In genomic region chr17:26708993-26709590, GRCm38 (mm10) we compare ENCODE assay signal across 13 mouse cellular contexts. TPM values are rescaled to one million over a fixed set of nuclear protein-coding genes. Genes with fewer than 3 reads are reported as not detected.
DNase-seq lines count a peak whose midpoint lies in the region; ATAC-seq and TF ChIP-seq lines count a peak whose summit lies in the region.
"Had no signal": no experiment of that assay in that cellular context is flagged by ENCODE, and none has a peak within 500 bp of the region (broad histone marks: within the 10 kb centered on the region; RNA-seq: fewer than 3 reads in every experiment).

No protein-coding gene starts in this region.

- no peak for TF ChIP-seq CTCF in G1E (IDR thresholded peaks at IDR 0.05; ENCODE audit: low read depth, low read length)

- peak; percentile 33 for DNase-seq in forebrain, embryonic 14.5 days (ENCODE audit: low spot score)
- no peak for DNase-seq in forebrain, embryonic 10.5 days (ENCODE audit: extremely low spot score, low spot score)
- DNase-seq in left cerebral cortex, adult 18-20 months (ENCODE audit: low spot score in 2 of 2): peak; percentile 42 to 65
- DNase-seq in left cerebral cortex, adult 11 months (ENCODE audit: low spot score): no peak
- no peak for DNase-seq in G1E (ENCODE audit: low spot score)
- peak; percentile 52 for DNase-seq in cerebellum, postnatal 25 days
- DNase-seq: adrenal gland, adult 2 months; embryo, embryonic 11 days; kidney, adult 2 months; lung, adult 18-20 months had no signal

- H3K9ac ChIP-seq in forebrain, embryonic 14.5 days (ENCODE audit: low read length): no peak overlapping the region
- no peak overlapping the region for H3K9ac ChIP-seq in kidney, embryonic 16.5 days (replicated peaks; ENCODE audit: low read length)

- H3K4me3 ChIP-seq in forebrain, embryonic 14.5 days (ENCODE audit: low read depth, low read length): no peak overlapping the region
- no peak overlapping the region for H3K4me3 ChIP-seq in forebrain, embryonic 10.5 days
- H3K4me3 ChIP-seq in G1E (ENCODE audit: low read depth, low read length): peak overlapping the region; percentile 39; the same call in 1 of the 2 replicates
- no peak overlapping the region for H3K4me3 ChIP-seq in kidney, embryonic 16.5 days (ENCODE audit: low read length)
- H3K4me3 ChIP-seq: heart, embryonic 10.5 days had no signal

- no peaks in the 10 kb centered on the region for H3K9me3 ChIP-seq in forebrain, embryonic 14.5 days (replicated peaks; ENCODE audit: control insufficient read depth, low read length)
- no peaks in the 10 kb centered on the region for H3K9me3 ChIP-seq in forebrain, embryonic 10.5 days
- H3K9me3 ChIP-seq in G1E (replicated peaks): peaks cover 3% of the 10 kb centered on the region
- no peaks in the 10 kb centered on the region for H3K9me3 ChIP-seq in kidney, embryonic 16.5 days (ENCODE audit: low read length)
- H3K9me3 ChIP-seq: heart, embryonic 10.5 days had no signal

- no peak overlapping the region for H3K4me2 ChIP-seq in forebrain, embryonic 14.5 days (ENCODE audit: low read length)
- H3K4me2 ChIP-seq in kidney, embryonic 16.5 days (replicated peaks; ENCODE audit: low read depth, low read length): no peak overlapping the region

- H3K27me3 ChIP-seq in forebrain, embryonic 14.5 days (replicated peaks; ENCODE audit: control insufficient read depth, insufficient read depth, low read length): no peaks in the 10 kb centered on the region
- no peaks in the 10 kb centered on the region for H3K27me3 ChIP-seq in forebrain, embryonic 10.5 days (ENCODE audit: poor library complexity, severe bottlenecking)
- no peaks in the 10 kb centered on the region for H3K27me3 ChIP-seq in G1E (ENCODE audit: insufficient read depth, low read length)
- no peaks in the 10 kb centered on the region for H3K27me3 ChIP-seq in kidney, embryonic 16.5 days (ENCODE audit: insufficient read depth, low read length)

- H3K36me3 ChIP-seq in forebrain, embryonic 14.5 days (ENCODE audit: control insufficient read depth, insufficient read depth, low read length): no peaks in the 10 kb centered on the region
- H3K36me3 ChIP-seq in forebrain, embryonic 10.5 days (replicated peaks): no peaks in the 10 kb centered on the region
- peaks cover 2% of the 10 kb centered on the region for H3K36me3 ChIP-seq in G1E (replicated peaks)
- H3K36me3 ChIP-seq in kidney, embryonic 16.5 days (ENCODE audit: insufficient read depth, low read length): no peaks in the 10 kb centered on the region

- no peaks in the 10 kb centered on the region; the same call in 1 of the 2 replicates for H3K4me1 ChIP-seq in forebrain, embryonic 14.5 days (ENCODE audit: control insufficient read depth, insufficient read depth, low read length)
- H3K4me1 ChIP-seq in forebrain, embryonic 10.5 days: no peaks in the 10 kb centered on the region
- H3K4me1 ChIP-seq in G1E (ENCODE audit: insufficient read depth, low read depth, low read length): peaks cover 67% of the 10 kb centered on the region
- H3K4me1 ChIP-seq in kidney, embryonic 16.5 days (ENCODE audit: insufficient read depth, low read length): no peaks in the 10 kb centered on the region

- no peak for ATAC-seq in forebrain, embryonic 14.5 days
- no peak for ATAC-seq in G1E (ENCODE audit: extremely low read depth, insufficient number of reproducible peaks, low FRiP score, poor library complexity, severe bottlenecking)
- no peak for ATAC-seq in megakaryocyte progenitor cell, adult 5-6 weeks (replicated peaks; ENCODE audit: poor library complexity)
- no peak for ATAC-seq in kidney, embryonic 16.5 days (ENCODE audit: low FRiP score, low TSS enrichment)

- no peak overlapping the region for H3K27ac ChIP-seq in forebrain, embryonic 14.5 days (ENCODE audit: low read depth, low read length)
- H3K27ac ChIP-seq in forebrain, embryonic 10.5 days: no peak overlapping the region
- no peak overlapping the region for H3K27ac ChIP-seq in kidney, embryonic 16.5 days (ENCODE audit: low read length)

- WGBS in forebrain, embryonic 14.5 days: 35% methylated on average over 9 of the region's 9 CpGs
- WGBS in forebrain, embryonic 10.5 days: 66% methylated on average over 9 of the region's 9 CpGs
- 57% methylated on average over 9 of the region's 9 CpGs for WGBS in kidney, embryonic 16.5 days

RNA-seq across cellular contexts. Expression of gene Crebrf, which starts 6.4 kb away (rescaled TPM):
- 10.0 and 12.8 TPM in 2 replicates for polyA plus RNA-seq in forebrain, embryonic 14.5 days (2014; fragmentation: Nextera tagmentation; extraction: Ambion mirVana)
- polyA plus RNA-seq in forebrain, embryonic 10.5 days (2016; fragmentation: Nextera tagmentation; extraction: Ambion mirVana): 1.7 and 2.5 TPM in 2 replicates
- total RNA-seq in left cerebral cortex, adult 18-20 months (2021): 100 to 1,000 TPM; 183 to 191 TPM
- total RNA-seq in G1E (2014; fragmentation: Nextera tagmentation) (66.3 and 72.2 TPM in 2 replicates), G1E (2017) (49.4 and 51.3 TPM in 2 replicates)
- 1.6 TPM in 2 replicates for polyA plus RNA-seq in G1E (2012)
- 7.0 and 13.5 TPM in 2 replicates for total RNA-seq in megakaryocyte progenitor cell, adult 5-6 weeks (2015)
- total RNA-seq in megakaryocyte progenitor cell, adult 5-6 weeks (2017): 11.1 and 18.0 TPM in 2 replicates
- polyA plus RNA-seq in kidney, embryonic 16.5 days (2015; fragmentation: Nextera tagmentation; extraction: Ambion mirVana): 5.0 and 9.2 TPM in 2 replicates

RNA-seq across cellular contexts. Expression of gene Atp6v0e, which starts 46.1 kb away (rescaled TPM):
- polyA plus RNA-seq in forebrain, embryonic 14.5 days (2014; fragmentation: Nextera tagmentation; extraction: Ambion mirVana): 154 and 185 TPM in 2 replicates
- 104 and 109 TPM in 2 replicates for polyA plus RNA-seq in forebrain, embryonic 10.5 days (2016; fragmentation: Nextera tagmentation; extraction: Ambion mirVana)
- total RNA-seq in left cerebral cortex, adult 18-20 months (2021): 10 to 100 TPM; 41.2 to 43.6 TPM
- total RNA-seq in G1E (2014; fragmentation: Nextera tagmentation) (115 and 117 TPM in 2 replicates), G1E (2017) (325 and 357 TPM in 2 replicates)
- 7.6 and 9.6 TPM in 2 replicates for polyA plus RNA-seq in G1E (2012)
- 233 and 245 TPM in 2 replicates for total RNA-seq in megakaryocyte progenitor cell, adult 5-6 weeks (2015)
- total RNA-seq in megakaryocyte progenitor cell, adult 5-6 weeks (2017): 309 and 383 TPM in 2 replicates
- polyA plus RNA-seq in kidney, embryonic 16.5 days (2015; fragmentation: Nextera tagmentation; extraction: Ambion mirVana): 251 and 271 TPM in 2 replicates

Comparison
In these comparisons a context has a peak if more than half of its experiments do, and no peak if none do; other contexts are left out.
1. DNase-seq: peak in forebrain, embryonic 14.5 days (single experiment), left cerebral cortex, adult 18-20 months (2 of 2) and cerebellum, postnatal 25 days (2 of 2); none in forebrain, embryonic 10.5 days (single experiment), left cerebral cortex, adult 11 months (single experiment) and G1E (single experiment).